Mouse (Mus musculus) intestine, embryonic 14.5 days (tissue): ENCODE data around the gene Tpst2. TPM values are rescaled to one million over a fixed set of nuclear protein-coding genes. Genes with fewer than 3 reads are reported as not detected.

Experiments
- ATAC-seq: fragments of 200-750 bp; cut with Nextera tagmentation; replicated peaks from 2 replicates; pipeline ENCODE4 v1.8.0; 2017; ENCODE audit warnings: low read depth, moderate number of reproducible peaks, moderate TSS enrichment, moderate library complexity; ENCODE audit not compliant: low FRiP score, low TSS enrichment
- DNase-seq: peaks from one replicate; pipeline ENCODE4 v3.0.0-alpha.2; 2018; ENCODE audit warnings: low spot score
- H3K27ac ChIP-seq: fragments of 300-500 bp; sonication (generic); 2 replicates; pipeline ENCODE4 v1.5.1; 2014; ENCODE audit warnings: low read depth, mild to moderate bottlenecking, control low read depth
- H3K27me3 ChIP-seq: fragments of 300-500 bp; sonication (generic); replicated peaks from 2 replicates; pipeline ENCODE4 v1.6.1; 2014; ENCODE audit warnings: low read length, control low read depth; ENCODE audit not compliant: control insufficient read depth, insufficient read depth
- H3K36me3 ChIP-seq: fragments of 300-500 bp; sonication (generic); 2 replicates; pipeline ENCODE4 v1.6.1; 2014; ENCODE audit warnings: low read length, control low read depth; ENCODE audit not compliant: control insufficient read depth, insufficient read depth
- H3K4me1 ChIP-seq: fragments of 300-500 bp; sonication (generic); replicated peaks from 2 replicates; pipeline ENCODE4 v1.6.1; 2014; ENCODE audit warnings: low read length, control low read depth, mixed read lengths; ENCODE audit not compliant: control insufficient read depth, insufficient read depth
- H3K4me2 ChIP-seq: fragments of 300-500 bp; sonication (generic); 2 replicates; pipeline ENCODE4 v1.6.1; 2014; ENCODE audit warnings: low read length
- H3K4me3 ChIP-seq: fragments of 300-500 bp; sonication (generic); 2 replicates; pipeline ENCODE4 v1.5.1; 2014; ENCODE audit warnings: low read depth, low read length, control low read depth, mixed read lengths
- H3K9ac ChIP-seq: fragments of 300-500 bp; sonication (generic); 2 replicates; pipeline ENCODE4 v1.6.1; 2014; ENCODE audit warnings: mild to moderate bottlenecking, low read length
- H3K9me3 ChIP-seq: fragments of 300-500 bp; sonication (generic); 2 replicates; pipeline ENCODE4 v1.6.1; 2016; ENCODE audit warnings: low read length, control low read depth; ENCODE audit not compliant: control insufficient read depth
- WGBS: fragments of 180-500 bp; shearing (Covaris S2); extraction: QIAGEN DNeasy Blood & Tissue Kit; methylation state at CpG from one replicate; pipeline ENCODE4 v1.1.7; 2014; 5-methylcytosine and 5-hydroxymethylcytosine counted together
- polyA plus RNA-seq: library from polyadenylated mRNA; unstranded; fragments of >200 nt; fragmentation: Nextera tagmentation; extraction: Ambion mirVana; gene quantifications from 2 replicates; pipeline ENCODE4 v1.2.1, GENCODE M21; 2014

Gene Tpst2
- polyA plus RNA-seq, 1 experiment from 2014 or later = 40.8 TPM

DNA sequence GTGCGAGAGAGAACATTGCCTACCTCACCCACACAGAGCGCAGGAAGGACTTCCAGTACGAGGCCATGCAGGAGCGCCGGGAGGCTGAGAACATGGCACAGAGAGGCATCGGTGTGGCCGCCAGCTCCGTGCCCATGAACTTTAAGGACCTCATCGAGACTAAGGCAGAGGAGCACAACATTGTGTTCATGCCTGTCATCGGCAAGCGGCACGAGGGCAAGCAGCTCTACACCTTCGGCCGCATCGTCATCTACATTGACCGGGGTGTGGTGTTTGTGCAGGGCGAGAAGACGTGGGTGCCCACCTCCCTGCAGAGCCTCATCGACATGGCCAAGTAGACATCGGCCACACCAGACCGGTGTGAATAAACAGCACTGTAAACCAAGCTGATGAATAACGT, 60.5 kb downstream of the Tpst2 start:
- 94% methylated on average over 22 of the region's 22 CpGs for WGBS
- H3K9ac ChIP-seq = no peak overlapping the region
- no peak overlapping the region for H3K4me2 ChIP-seq
- no peak overlapping the region for H3K4me3 ChIP-seq
- peaks cover 4% of the 10 kb centered on the region; the same call in 1 of the 2 replicates for H3K4me1 ChIP-seq
- DNase-seq (no peak), ATAC-seq (no peak)
- peaks cover 83% of the 10 kb centered on the region for H3K36me3 ChIP-seq
- H3K9me3 ChIP-seq = no peaks in the 10 kb centered on the region
- no peaks in the 10 kb centered on the region for H3K27me3 ChIP-seq
- no peak overlapping the region for H3K27ac ChIP-seq

DNA sequence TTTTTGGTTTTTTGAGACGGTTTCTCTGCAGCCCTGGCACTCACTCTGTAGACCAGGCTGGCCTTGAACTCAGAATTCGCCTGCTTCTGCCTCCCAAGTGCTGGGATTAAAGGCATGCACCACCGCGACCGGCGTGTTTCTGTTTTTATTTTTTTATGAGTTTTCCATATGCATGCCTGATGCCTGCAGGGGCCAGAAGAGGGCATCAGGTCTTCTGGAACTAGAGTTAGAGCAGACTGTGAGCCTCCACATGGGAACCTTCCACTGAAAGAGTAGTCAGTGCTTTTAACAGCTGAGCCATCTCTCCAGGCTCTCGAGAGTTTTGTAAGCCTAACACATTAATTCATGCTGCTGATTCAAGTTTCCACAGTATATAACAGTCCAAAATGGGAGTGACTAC, 62.7 kb downstream of the Tpst2 start:
- Histone ChIP-seq H3K27me3 (no peaks in the 10 kb centered on the region), H3K9me3 (no peaks in the 10 kb centered on the region), H3K27ac (no peak overlapping the region), H3K9ac (no peak overlapping the region), H3K4me2 (no peak overlapping the region), H3K36me3 (peaks cover 61% of the 10 kb centered on the region), H3K4me1 (peaks cover 15% of the 10 kb centered on the region; the same call in 1 of the 2 replicates), H3K4me3 (no peak overlapping the region)
- no peak for ATAC-seq
- DNase-seq = no peak
- 63% methylated on average over 7 of the region's 7 CpGs for WGBS

DNA sequence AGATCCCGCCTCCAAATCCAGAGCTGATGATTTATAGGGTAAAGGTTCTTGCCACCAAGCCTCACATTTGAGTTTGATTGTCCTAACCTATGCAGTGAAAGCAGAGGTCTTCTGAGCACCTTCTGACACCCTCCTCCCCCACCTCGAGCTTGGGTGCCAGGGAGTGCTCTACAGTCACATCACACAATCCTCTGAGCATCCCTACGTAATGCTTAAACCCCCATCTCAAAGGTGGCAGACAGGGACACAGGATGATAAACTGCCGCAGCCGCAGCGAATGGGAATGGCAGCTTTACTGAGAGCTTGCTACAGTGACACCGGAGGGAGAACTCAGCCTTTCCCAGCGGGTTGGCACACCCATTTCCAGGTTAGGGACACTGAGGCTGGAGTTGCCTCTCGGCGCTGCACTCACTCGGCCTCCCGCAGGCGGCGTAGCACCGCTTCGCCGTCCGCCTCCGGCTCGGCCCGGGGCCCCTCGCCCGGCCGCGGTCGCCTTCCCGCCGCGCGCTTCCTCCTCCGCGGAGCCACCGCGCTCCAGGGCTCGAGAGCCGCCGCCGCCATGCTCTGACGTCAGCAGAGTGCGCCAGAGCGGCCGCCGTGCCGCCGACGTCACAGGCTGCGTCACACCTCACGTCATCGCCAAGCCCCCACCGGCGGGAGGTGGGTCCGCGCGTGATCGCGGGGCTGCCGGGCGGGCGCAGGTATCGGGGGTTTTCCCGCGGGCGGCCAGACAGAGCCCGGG, 66.1 kb downstream of the Tpst2 start, which contains the start of the genes Srrd and Hps4:
Srrd (minus strand) TSS at position 578 of the 742 bp plus-strand sequence.
Hps4 (plus strand) TSS at position 621 of the 742 bp plus-strand sequence.
- no peaks in the 10 kb centered on the region for H3K9me3 ChIP-seq
- H3K27me3 ChIP-seq = no peaks in the 10 kb centered on the region
- H3K4me3 ChIP-seq = peak within 1 kb of the TSS; percentile 71
- ATAC-seq = peak; percentile 56; the same call in 1 of the 2 replicates
- H3K27ac ChIP-seq = peak within 1 kb of the TSS; percentile 70
- H3K36me3 ChIP-seq = peaks cover 46% of the 10 kb centered on the region
- peak within 1 kb of the TSS; percentile 89 for H3K9ac ChIP-seq
- peaks cover 21% of the 10 kb centered on the region; the same call in 1 of the 2 replicates for H3K4me1 ChIP-seq
- H3K4me2 ChIP-seq = peak within 1 kb of the TSS; percentile 76
- DNase-seq = peak; percentile 97
- WGBS = 2% methylated on average over 63 of the region's 64 CpGs

GRCm38 (mm10) chr5:112343205-112343595, 66.7 kb downstream of the Tpst2 start:
- ATAC-seq (peak; percentile 52), DNase-seq (no peak)
- no peaks in the 10 kb centered on the region for H3K9me3 ChIP-seq
- H3K4me1 ChIP-seq = peaks cover 21% of the 10 kb centered on the region; the same call in 1 of the 2 replicates
- WGBS = 0% methylated on average over 24 of the region's 24 CpGs
- H3K4me3 ChIP-seq = peak overlapping the region; percentile 71
- peak overlapping the region; percentile 89 for H3K9ac ChIP-seq
- H3K27ac ChIP-seq = peak overlapping the region; percentile 70
- peak overlapping the region; percentile 76 for H3K4me2 ChIP-seq
- no peaks in the 10 kb centered on the region for H3K27me3 ChIP-seq
- peaks cover 46% of the 10 kb centered on the region for H3K36me3 ChIP-seq

GRCm38 (mm10) chr5:112344092-112344960, 67.8 kb downstream of the Tpst2 start:
- no peak for DNase-seq
- H3K4me2 ChIP-seq = peak overlapping the region; percentile 76
- ATAC-seq = peak; percentile 52; the same call in 1 of the 2 replicates
- WGBS = 74% methylated on average over 6 of the region's 6 CpGs
- H3K27me3 ChIP-seq = no peaks in the 10 kb centered on the region
- H3K9ac ChIP-seq = no peak overlapping the region
- peaks cover 42% of the 10 kb centered on the region for H3K36me3 ChIP-seq
- no peaks in the 10 kb centered on the region for H3K9me3 ChIP-seq
- no peak overlapping the region for H3K4me3 ChIP-seq
- H3K4me1 ChIP-seq = peaks cover 21% of the 10 kb centered on the region; the same call in 1 of the 2 replicates
- H3K27ac ChIP-seq = peak overlapping the region; percentile 70

DNA sequence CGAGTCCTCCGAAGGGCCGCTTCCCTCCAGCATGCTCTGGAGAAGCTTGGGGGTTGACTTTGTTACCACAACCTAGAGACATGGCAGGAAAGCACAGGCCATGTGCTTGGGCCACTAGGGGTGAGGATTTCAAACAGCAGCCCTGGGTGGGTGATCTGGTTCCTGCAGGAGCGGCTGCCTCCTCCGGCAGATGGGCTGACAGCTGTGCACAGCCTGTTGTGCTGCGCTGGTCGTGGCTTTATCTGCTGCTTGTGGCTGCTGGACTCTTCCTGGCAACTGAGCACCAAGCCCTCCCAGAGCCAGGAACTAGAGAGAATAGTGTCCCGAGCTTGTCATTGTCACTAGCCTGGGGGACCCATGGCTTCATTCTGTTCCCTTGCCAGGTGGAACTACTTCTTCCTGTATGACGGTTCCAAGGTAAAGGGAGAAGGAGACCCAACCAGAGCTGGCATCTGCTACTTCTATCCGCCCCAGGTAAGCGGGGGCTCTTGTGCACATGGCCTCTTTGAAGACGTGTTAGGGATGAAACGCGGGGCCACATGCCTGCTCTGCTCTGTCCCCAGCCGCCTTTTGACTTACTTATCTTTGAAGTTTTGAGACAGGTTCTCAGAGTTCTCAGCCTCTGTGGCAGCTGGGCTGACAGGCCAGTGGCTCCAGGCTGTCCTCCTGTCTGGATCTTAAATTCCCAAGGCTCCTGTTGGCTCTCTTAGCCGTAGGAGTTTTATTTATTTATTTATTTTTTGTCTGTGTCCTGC, 69.9 kb downstream of the Tpst2 start:
- H3K36me3 ChIP-seq = peaks cover 45% of the 10 kb centered on the region
- H3K4me3 ChIP-seq = no peak overlapping the region
- no peaks in the 10 kb centered on the region for H3K9me3 ChIP-seq
- H3K27me3 ChIP-seq = no peaks in the 10 kb centered on the region
- no peak overlapping the region for H3K27ac ChIP-seq
- ATAC-seq (no peak), DNase-seq (no peak)
- H3K4me1 ChIP-seq = peaks cover 21% of the 10 kb centered on the region; the same call in 1 of the 2 replicates
- 0 out of 2 replicates have a peak overlapping the region, but pooled peaks have one; percentile 10 for H3K9ac ChIP-seq
- peak overlapping the region; percentile 36; the same call in 1 of the 2 replicates for H3K4me2 ChIP-seq
- WGBS = 80% methylated on average over 16 of the region's 16 CpGs

DNA sequence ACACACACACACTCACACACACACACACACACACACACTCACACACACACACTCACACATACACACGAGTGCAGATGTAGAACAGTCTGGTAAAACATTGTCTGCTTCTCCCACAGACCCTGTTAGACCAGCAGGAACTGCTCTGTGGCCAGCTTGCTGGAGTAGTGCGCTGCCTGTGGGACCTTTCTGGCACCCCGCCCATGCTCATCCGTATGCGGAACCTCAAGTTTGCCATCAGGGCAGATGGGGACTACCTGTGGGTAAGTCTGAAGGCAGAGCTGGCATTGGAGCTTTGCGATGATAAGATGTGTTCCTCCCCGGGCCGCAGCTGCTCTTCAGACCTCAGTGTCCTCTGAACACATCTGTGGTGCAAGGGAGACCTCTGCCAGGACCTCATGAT, 72.7 kb downstream of the Tpst2 start:
- Histone ChIP-seq H3K27ac (no peak overlapping the region), H3K4me2 (no peak overlapping the region), H3K4me1 (peaks cover 7% of the 10 kb centered on the region; the same call in 1 of the 2 replicates), H3K9me3 (no peaks in the 10 kb centered on the region), H3K4me3 (no peak overlapping the region), H3K36me3 (peaks cover 69% of the 10 kb centered on the region), H3K9ac (no peak overlapping the region), H3K27me3 (no peaks in the 10 kb centered on the region)
- DNase-seq (no peak), ATAC-seq (no peak)
- 93% methylated on average over 8 of the region's 8 CpGs for WGBS

- Histone ChIP-seq H3K4me2 (no peak overlapping the region), H3K9me3 (no peaks in the 10 kb centered on the region), H3K27ac (no peak overlapping the region), H3K36me3 (peaks cover 54% of the 10 kb centered on the region), H3K4me3 (no peak overlapping the region), H3K9ac (no peak overlapping the region), H3K27me3 (no peaks in the 10 kb centered on the region), H3K4me1 (no peaks in the 10 kb centered on the region)
- DNase-seq (no peak), ATAC-seq (no peak)
- 93% methylated on average over 6 of the region's 6 CpGs for WGBS
Measured at GRCm38 (mm10) chr5:112355493-112355892, 79.0 kb downstream of the Tpst2 start.
